Mouse (Mus musculus): ENCODE results near the gene Olfr25.

Gene Olfr25

GRCm38 (mm10) chr9:38328760-38329159 lies at the start of gene Olfr25:
Gene Olfr25, plus strand, starts transcription at chr9:38329060.
- no peak for DNase-seq (ENCODE audit: low spot score)

GRCm38 (mm10) chr9:38290807-38291206 lies 38.1 kb upstream of the Olfr25 start, which contains the start of gene Olfr896-ps1:
Gene Olfr896-ps1, plus strand, starts transcription at chr9:38291107.
- DNase-seq (ENCODE audit: low spot score): no peak

GRCm38 (mm10) chr9:38348111-38348510 lies 19.3 kb downstream of the Olfr25 start, which contains the start of gene Olfr898:
Gene Olfr898, plus strand, starts transcription at chr9:38348411.
- DNase-seq (ENCODE audit: low spot score): no peak

- no peak for DNase-seq (ENCODE audit: low spot score)
These were observed 37.7 kb downstream of the Olfr25 start, which contains the start of gene Olfr250 for GRCm38 (mm10) chr9:38366596-38366995. Gene Olfr250, plus strand, starts transcription at chr9:38366896.

- DNase-seq (ENCODE audit: low spot score): no peak
These were observed 47.9 kb downstream of the Olfr25 start, which contains the start of gene Olfr251 for GRCm38 (mm10) chr9:38376786-38377185. Gene Olfr251, plus strand, starts transcription at chr9:38377086.

Data from urinary bladder, postnatal 10 days (tissue).